Mouse (Mus musculus) intestine, postnatal 0 days (tissue): ENCODE results near the gene Dnajc4. TPM values are rescaled to one million over a fixed set of nuclear protein-coding genes. Genes with fewer than 3 reads are reported as not detected.

Experiments used
- ATAC-seq: fragments of 200-750 bp; cut with Nextera tagmentation; 2 replicates; pipeline ENCODE4 v1.8.0; 2017; ENCODE audit warnings: mild to moderate bottlenecking, moderate TSS enrichment, moderate library complexity
- H3K27ac ChIP-seq: fragments of 300-500 bp; sonication (generic); 2 replicates; pipeline ENCODE4 v1.5.1; 2014; ENCODE audit warnings: mild to moderate bottlenecking, low read depth, low read length, moderate library complexity
- H3K27me3 ChIP-seq: fragments of 300-500 bp; sonication (generic); replicated peaks from 2 replicates; pipeline ENCODE4 v1.6.1; 2014; ENCODE audit warnings: low read length, mixed read lengths; ENCODE audit not compliant: control insufficient read depth, insufficient read depth
- H3K36me3 ChIP-seq: fragments of 300-500 bp; sonication (generic); 2 replicates; pipeline ENCODE4 v1.6.1; 2014; ENCODE audit warnings: mild to moderate bottlenecking, moderate library complexity; ENCODE audit not compliant: control insufficient read depth, insufficient read depth
- H3K4me1 ChIP-seq: fragments of 300-500 bp; sonication (generic); replicated peaks from 2 replicates; pipeline ENCODE4 v1.6.1; 2014; ENCODE audit warnings: antibody characterized with exemption, low read length, mixed read lengths; ENCODE audit not compliant: control insufficient read depth, insufficient read depth
- H3K4me2 ChIP-seq: fragments of 300-500 bp; sonication (generic); replicated peaks from 2 replicates; pipeline ENCODE4 v1.6.1; 2014; ENCODE audit warnings: low read depth, mild to moderate bottlenecking, moderate library complexity
- H3K4me3 ChIP-seq: fragments of 300-500 bp; sonication (generic); 2 replicates; pipeline ENCODE4 v1.5.1; 2014; ENCODE audit warnings: low read depth, low read length
- H3K9ac ChIP-seq: fragments of 300-500 bp; sonication (generic); 2 replicates; pipeline ENCODE4 v1.6.1; 2014; ENCODE audit warnings: mild to moderate bottlenecking, low read depth, low read length
- H3K9me3 ChIP-seq: fragments of 300-500 bp; sonication (generic); 2 replicates; pipeline ENCODE4 v1.6.1; 2016; ENCODE audit warnings: mixed run types; ENCODE audit not compliant: control insufficient read depth
- CTCF ChIP-seq: sonication (generic); IDR thresholded peaks from 2 replicates; pipeline ENCODE4 v1.5.1; 2016; ENCODE audit warnings: low read depth, mild to moderate bottlenecking, control low read depth, antibody characterized with exemption, moderate library complexity
- WGBS: fragments of 180-500 bp; shearing (Covaris S2); extraction: QIAGEN DNeasy Blood & Tissue Kit; methylation state at CpG from one replicate; pipeline ENCODE4 v1.1.7; 2014; 5-methylcytosine and 5-hydroxymethylcytosine counted together
- polyA plus RNA-seq: library from polyadenylated mRNA; unstranded; fragments of >200 nt; fragmentation: Nextera tagmentation; extraction: Ambion mirVana; gene quantifications from 2 replicates; pipeline ENCODE4 v1.2.1, GENCODE M21; 2015

Dnajc4 gene
- polyA plus RNA-seq, 1 experiment from 2014 or later: 32.3 TPM

- TF ChIP-seq CTCF: no peak
- no peak overlapping the region for H3K9ac ChIP-seq
- peaks cover 10% of the 10 kb centered on the region; the same call in 1 of the 2 replicates for H3K36me3 ChIP-seq
- H3K9me3 ChIP-seq: no peaks in the 10 kb centered on the region
- peaks cover 11% of the 10 kb centered on the region; the same call in 1 of the 2 replicates for H3K4me1 ChIP-seq
- WGBS: 85% methylated on average over 9 of the region's 9 CpGs
- H3K27ac ChIP-seq: no peak overlapping the region
- H3K27me3 ChIP-seq: no peaks in the 10 kb centered on the region
- no peak overlapping the region for H3K4me2 ChIP-seq
- no peak for ATAC-seq
- no peak overlapping the region for H3K4me3 ChIP-seq
Measured at GRCm38 (mm10) chr19:6997721-6998290, 5.4 kb upstream of the Dnajc4 start.

GRCm38 (mm10) chr19:6996006-6996405 lies 3.6 kb upstream of the Dnajc4 start, which contains the start of the genes Nudt22 and Trpt1:
Nudt22 (minus strand) TSS chr19:6996117.
Trpt1 (plus strand) TSS chr19:6996131.
- peak within 1 kb of the TSS; percentile 48 for H3K4me3 ChIP-seq
- peaks cover 13% of the 10 kb centered on the region; the same call in 1 of the 2 replicates for H3K4me1 ChIP-seq
- no peaks in the 10 kb centered on the region for H3K9me3 ChIP-seq
- TF ChIP-seq CTCF: no peak
- no peaks in the 10 kb centered on the region for H3K27me3 ChIP-seq
- peaks cover 7% of the 10 kb centered on the region; the same call in 1 of the 2 replicates for H3K36me3 ChIP-seq
- H3K4me2 ChIP-seq: peak within 1 kb of the TSS; percentile 74
- under 1% methylated on average over 24 of the region's 24 CpGs for WGBS
- peak within 1 kb of the TSS; percentile 47 for H3K9ac ChIP-seq
- peak within 1 kb of the TSS; percentile 74 for H3K27ac ChIP-seq
- ATAC-seq: peak; percentile 58

GRCm38 (mm10) chr19:6995255-6995991 lies 3.1 kb upstream of the Dnajc4 start:
- H3K4me3 ChIP-seq: peak overlapping the region; percentile 48
- WGBS: 42% methylated on average over 21 of the region's 21 CpGs
- peaks cover 6% of the 10 kb centered on the region; the same call in 1 of the 2 replicates for H3K36me3 ChIP-seq
- no peaks in the 10 kb centered on the region for H3K27me3 ChIP-seq
- H3K27ac ChIP-seq: peak overlapping the region; percentile 74
- H3K9ac ChIP-seq: peak overlapping the region; percentile 32
- peak overlapping the region; percentile 74 for H3K4me2 ChIP-seq
- H3K4me1 ChIP-seq: peaks cover 13% of the 10 kb centered on the region; the same call in 1 of the 2 replicates
- H3K9me3 ChIP-seq: no peaks in the 10 kb centered on the region
- no peak for ATAC-seq
- TF ChIP-seq CTCF: peak; percentile 22; the same call in 1 of the 2 replicates

GRCm38 (mm10) chr19:6994489-6994888 lies 2.1 kb upstream of the Dnajc4 start:
- H3K4me3 ChIP-seq: peak overlapping the region; percentile 48
- peak overlapping the region; percentile 74; the same call in 1 of the 2 replicates for H3K27ac ChIP-seq
- ATAC-seq: no peak
- H3K9me3 ChIP-seq: no peaks in the 10 kb centered on the region
- H3K9ac ChIP-seq: 0 out of 2 replicates have a peak overlapping the region, but pooled peaks have one; percentile 23
- H3K36me3 ChIP-seq: no peaks in the 10 kb centered on the region; the same call in 1 of the 2 replicates
- peaks cover 9% of the 10 kb centered on the region; the same call in 1 of the 2 replicates for H3K4me1 ChIP-seq
- peak overlapping the region; percentile 74 for H3K4me2 ChIP-seq
- 86% methylated on average over 8 of the region's 8 CpGs for WGBS
- no peaks in the 10 kb centered on the region for H3K27me3 ChIP-seq
- no peak for TF ChIP-seq CTCF

GRCm38 (mm10) chr19:6994002-6994401 lies 1.6 kb upstream of the Dnajc4 start:
- Histone ChIP-seq H3K36me3 (peaks cover 4% of the 10 kb centered on the region; the same call in 1 of the 2 replicates), H3K4me2 (peak overlapping the region; percentile 74; the same call in 1 of the 2 replicates), H3K4me3 (no peak overlapping the region), H3K9me3 (no peaks in the 10 kb centered on the region), H3K27ac (no peak overlapping the region), H3K4me1 (peaks cover 9% of the 10 kb centered on the region; the same call in 1 of the 2 replicates), H3K27me3 (no peaks in the 10 kb centered on the region), H3K9ac (no peak overlapping the region)
- no peak for TF ChIP-seq CTCF
- WGBS: 82% methylated on average over 8 of the region's 8 CpGs
- ATAC-seq: no peak
